Comparison of ENCODE assay signal across 22 mouse cellular contexts in the genomic region with DNA sequence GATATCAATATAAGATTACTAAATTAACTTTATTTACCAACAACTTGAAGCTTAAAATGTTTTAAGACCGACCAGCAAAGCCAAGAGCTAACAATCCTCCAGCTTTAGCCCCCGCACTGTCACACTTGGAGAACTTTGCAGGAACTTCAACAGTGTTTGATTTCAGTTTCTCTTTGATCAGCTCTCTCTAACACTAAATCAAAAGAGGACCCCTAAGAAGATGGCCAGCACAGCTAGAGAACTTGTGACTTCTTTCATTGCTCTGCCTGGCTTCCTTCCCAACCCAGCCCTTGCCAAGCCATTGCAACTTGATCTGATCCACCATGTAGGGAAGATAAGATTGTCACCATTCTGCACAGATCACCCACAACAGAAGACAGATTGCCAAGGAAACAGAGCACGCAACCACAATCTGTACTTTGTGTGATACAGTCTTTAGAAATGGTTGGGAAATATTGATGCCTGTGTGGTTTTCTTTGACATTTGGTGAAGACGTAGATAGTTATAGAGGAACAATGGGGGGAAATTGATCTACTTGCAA. TPM values are rescaled to one million over a fixed set of nuclear protein-coding genes. Genes with fewer than 3 reads are reported as not detected.
DNase-seq lines count a peak whose midpoint lies in the region; ATAC-seq and TF ChIP-seq lines count a peak whose summit lies in the region.
"Had no signal": no experiment of that assay in that cellular context is flagged by ENCODE, and none has a peak within 500 bp of the region (broad histone marks: within the 10 kb centered on the region; RNA-seq: fewer than 3 reads in every experiment).

No protein-coding gene starts in this region.

- H3K4me2 ChIP-seq in kidney, embryonic 14.5 days (replicated peaks; ENCODE audit: low read depth, low read length), result no peak overlapping the region
- peak overlapping the region; percentile 18 for H3K4me2 ChIP-seq in myocyte (ENCODE audit: low read depth)
- H3K4me2 ChIP-seq: forebrain, embryonic 15.5 days; heart, embryonic 15.5 days; hindbrain, embryonic 13.5 days; limb, embryonic 15.5 days; liver, embryonic 15.5 days; midbrain, embryonic 11.5 days; stomach, embryonic 15.5 days had no signal

- ATAC-seq in kidney, embryonic 14.5 days (ENCODE audit: low FRiP score, low TSS enrichment), result peak; percentile 81
- ATAC-seq: forebrain, embryonic 15.5 days had no signal

- no peak overlapping the region for H3K4me3 ChIP-seq in kidney, embryonic 14.5 days (ENCODE audit: low read length)
- H3K4me3 ChIP-seq in myocyte, result no peak overlapping the region
- H3K4me3 ChIP-seq: forebrain, embryonic 15.5 days; heart, embryonic 15.5 days; hindbrain, embryonic 13.5 days; limb, embryonic 15.5 days; liver, embryonic 15.5 days; stomach, embryonic 15.5 days had no signal

- H3K4me1 ChIP-seq in kidney, embryonic 14.5 days (ENCODE audit: control insufficient read depth, insufficient read depth, low read length), result no peaks in the 10 kb centered on the region
- H3K4me1 ChIP-seq: forebrain, embryonic 15.5 days; heart, embryonic 15.5 days; hindbrain, embryonic 13.5 days; limb, embryonic 15.5 days; liver, embryonic 15.5 days; stomach, embryonic 15.5 days had no signal

- no peaks in the 10 kb centered on the region for H3K36me3 ChIP-seq in kidney, embryonic 14.5 days (ENCODE audit: control insufficient read depth, insufficient read depth, low read length)
- H3K36me3 ChIP-seq in myocyte (ENCODE audit: control insufficient read depth, insufficient read depth), result no peaks in the 10 kb centered on the region
- H3K36me3 ChIP-seq: forebrain, embryonic 15.5 days; heart, embryonic 15.5 days; hindbrain, embryonic 13.5 days; limb, embryonic 15.5 days; liver, embryonic 15.5 days; stomach, embryonic 15.5 days had no signal

- no peak overlapping the region for H3K27ac ChIP-seq in kidney, embryonic 14.5 days (ENCODE audit: low read depth, low read length)
- H3K27ac ChIP-seq: forebrain, embryonic 15.5 days; heart, embryonic 15.5 days; hindbrain, embryonic 13.5 days; limb, embryonic 15.5 days; liver, embryonic 15.5 days; macrophage; stomach, embryonic 15.5 days had no signal

- DNase-seq in kidney, postnatal 10 days, result no peak
- DNase-seq in 416B (ENCODE audit: low read depth), result peak; percentile 75
- peak; percentile 15 for DNase-seq in T-cell, adult 2 months (ENCODE audit: low spot score)
- DNase-seq in left cerebral cortex, adult 11 months (ENCODE audit: low spot score), result no peak
- DNase-seq in thymus, postnatal 36 days, result no peak
- DNase-seq: cerebellum, adult 18-20 months; cerebellum, postnatal 14 days; gastrocnemius, postnatal 36 days; heart, postnatal 36 days; kidney, adult 18-20 months; left cerebral cortex, postnatal 4 days; thymus, postnatal 25 days had no signal

- no peak for TF ChIP-seq POLR2A in myocyte (IDR thresholded peaks at IDR 0.05; ENCODE audit: insufficient read length, low read depth)

- no peak overlapping the region for H3ac ChIP-seq in myocyte (ENCODE audit: control insufficient read depth, insufficient read length)

- no peak overlapping the region for H3K9ac ChIP-seq in kidney, embryonic 14.5 days (ENCODE audit: low read depth, low read length)
- H3K9ac ChIP-seq: forebrain, embryonic 15.5 days; heart, embryonic 15.5 days; hindbrain, embryonic 13.5 days; limb, embryonic 15.5 days; liver, embryonic 15.5 days; stomach, embryonic 15.5 days had no signal

- 55% methylated on average over 4 of the region's 4 CpGs for WGBS in kidney, embryonic 14.5 days

- H3K79me2 ChIP-seq in myocyte (ENCODE audit: control insufficient read depth, insufficient read depth), result no peaks in the 10 kb centered on the region

- H3K27me3 ChIP-seq in kidney, embryonic 14.5 days (ENCODE audit: control insufficient read depth, insufficient read depth, low read length), result no peaks in the 10 kb centered on the region
- H3K27me3 ChIP-seq in myocyte (ENCODE audit: control insufficient read depth, insufficient read depth, insufficient read length), result no peaks in the 10 kb centered on the region
- H3K27me3 ChIP-seq: forebrain, embryonic 15.5 days; heart, embryonic 15.5 days; hindbrain, embryonic 13.5 days; limb, embryonic 15.5 days; liver, embryonic 15.5 days; stomach, embryonic 15.5 days had no signal

- no peaks in the 10 kb centered on the region for H3K9me3 ChIP-seq in kidney, embryonic 14.5 days (ENCODE audit: control insufficient read depth, low read length)
- H3K9me3 ChIP-seq: forebrain, embryonic 15.5 days; heart, embryonic 15.5 days; hindbrain, embryonic 13.5 days; limb, embryonic 15.5 days; liver, embryonic 15.5 days; stomach, embryonic 15.5 days had no signal

TF ChIP-seq in myocyte, 11 proteins besides CTCF, POLR2A, EP300 and RAD21:
- TF ChIP-seq REST (IDR thresholded peaks at IDR 0.05; ENCODE audit: insufficient read depth, insufficient read length), result no peak
- no peak for TF ChIP-seq MYOG (IDR thresholded peaks at IDR 0.05; ENCODE audit: control insufficient read depth in 1 of 3, insufficient read depth in 1 of 3, insufficient read length in 2 of 3, low read depth in 2 of 3)
- 0 out of 2 replicates have a peak, but pooled peaks have one; percentile 33 for TF ChIP-seq CEBPB (IDR thresholded peaks at IDR 0.05; ENCODE audit: insufficient read depth, poor library complexity, severe bottlenecking)

RNA-seq across cellular contexts. Expression of gene Pdlim5, which starts 17.9 kb away (rescaled TPM):
- 31.1 and 51.4 TPM in 2 replicates for polyA plus RNA-seq in kidney, embryonic 14.5 days (2014; fragmentation: Nextera tagmentation; extraction: Ambion mirVana)
- 63.4 TPM for polyA plus RNA-seq in myocyte (2012; fragmentation: generic; extraction: Trizol)

Comparison
In these comparisons a context has a peak if more than half of its experiments do, and no peak if none do; other contexts are left out.
1. DNase-seq: peak in 416B (single experiment) and T-cell, adult 2 months (single experiment); none in kidney, postnatal 10 days (single experiment), left cerebral cortex, adult 11 months (single experiment) and thymus, postnatal 36 days (0 of 2).